Mouse (Mus musculus) forebrain, embryonic 10.5 days (tissue): Measurements from ENCODE around the gene Slc30a4. TPM values are rescaled to one million over a fixed set of nuclear protein-coding genes. Genes with fewer than 3 reads are reported as not detected.

ENCODE experiments used
- DNase-seq: peaks from one replicate; pipeline ENCODE4 v3.0.0-alpha.2; 2017; ENCODE audit warnings: low spot score; ENCODE audit errors: extremely low spot score
- H3K27ac ChIP-seq: fragments of 300-500 bp; sonication (generic); 2 replicates; pipeline ENCODE4 v1.5.1; 2016; ENCODE audit warnings: mild to moderate bottlenecking
- H3K27me3 ChIP-seq: fragments of 300-500 bp; sonication (generic); 2 replicates; pipeline ENCODE4 v1.6.1; 2016; ENCODE audit warnings: mild to moderate bottlenecking; ENCODE audit not compliant: poor library complexity, severe bottlenecking
- H3K36me3 ChIP-seq: fragments of 300-500 bp; sonication (generic); replicated peaks from 2 replicates; pipeline ENCODE4 v1.6.1; 2016; ENCODE audit warnings: mild to moderate bottlenecking, moderate library complexity
- H3K4me1 ChIP-seq: fragments of 300-500 bp; sonication (generic); 2 replicates; pipeline ENCODE4 v1.6.1; 2016
- H3K4me3 ChIP-seq: fragments of 300-500 bp; sonication (generic); 2 replicates; pipeline ENCODE4 v1.5.1; 2016; ENCODE audit warnings: mild to moderate bottlenecking, moderate library complexity
- H3K9me3 ChIP-seq: fragments of 300-500 bp; sonication (generic); 2 replicates; pipeline ENCODE4 v1.6.1; 2016; ENCODE audit warnings: mild to moderate bottlenecking, moderate library complexity
- WGBS: fragments of 180-500 bp; shearing (Covaris S2); methylation state at CpG from one replicate; pipeline ENCODE4 v1.1.7; 2016; 5-methylcytosine and 5-hydroxymethylcytosine counted together
- polyA plus RNA-seq: library from polyadenylated mRNA; unstranded; fragments of >200 nt; fragmentation: Nextera tagmentation; extraction: Ambion mirVana; gene quantifications from 2 replicates; pipeline ENCODE4 v1.2.1, GENCODE M21; 2016

Slc30a4 gene
- polyA plus RNA-seq, 1 experiment from 2014 or later, result 4.1 TPM

DNA sequence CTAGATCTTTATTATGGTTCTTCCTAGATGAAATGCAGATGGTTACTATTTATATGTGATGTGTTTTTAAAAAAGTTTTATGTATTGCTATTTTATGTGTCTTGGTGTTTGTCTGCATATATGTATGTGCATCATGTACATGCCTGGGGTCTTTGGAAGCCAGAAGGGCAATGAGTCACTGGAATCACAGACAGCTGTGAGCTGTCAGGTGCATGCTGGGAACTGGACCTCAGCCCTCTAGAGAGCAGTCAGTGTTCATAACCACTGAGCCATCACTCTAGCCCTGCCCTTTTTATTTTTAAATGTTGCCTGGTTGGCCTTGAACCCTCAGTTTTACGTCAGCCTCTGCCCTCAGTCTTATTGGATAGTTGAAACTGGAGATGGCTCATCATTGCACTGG, 6.7 kb upstream of the Slc30a4 start:
- Histone ChIP-seq H3K9me3 (no peaks in the 10 kb centered on the region), H3K4me3 (no peak overlapping the region), H3K4me1 (no peaks in the 10 kb centered on the region), H3K27me3 (peaks cover 14% of the 10 kb centered on the region), H3K27ac (no peak overlapping the region), H3K36me3 (no peaks in the 10 kb centered on the region)
- WGBS, result 88% methylated on average over 1 of the region's 1 CpGs
- no peak for DNase-seq

DNA sequence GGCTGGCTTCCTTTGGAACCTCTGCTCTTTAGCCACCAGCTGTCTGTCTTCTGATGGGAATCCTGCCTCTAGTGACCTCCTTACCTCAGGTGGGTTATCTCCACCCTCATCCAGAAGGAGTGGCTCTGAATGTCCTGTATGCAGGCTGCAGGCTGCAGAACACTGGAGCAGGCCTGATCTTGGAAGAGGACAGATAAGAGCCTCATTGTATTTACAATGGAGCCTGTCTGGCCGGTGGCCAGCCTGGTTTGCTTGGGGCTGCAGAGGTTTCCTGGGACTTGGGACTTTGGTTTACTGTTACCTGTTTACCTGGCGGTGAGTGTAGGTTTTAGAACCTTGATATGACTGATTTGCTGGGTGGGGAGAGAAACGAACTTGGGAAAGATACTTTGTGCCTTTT, 5.6 kb upstream of the Slc30a4 start:
- Histone ChIP-seq H3K4me1 (no peaks in the 10 kb centered on the region), H3K27ac (no peak overlapping the region), H3K36me3 (no peaks in the 10 kb centered on the region), H3K4me3 (no peak overlapping the region), H3K27me3 (peaks cover 25% of the 10 kb centered on the region), H3K9me3 (no peaks in the 10 kb centered on the region)
- 69% methylated on average over 3 of the region's 3 CpGs for WGBS
- DNase-seq, result no peak

DNA sequence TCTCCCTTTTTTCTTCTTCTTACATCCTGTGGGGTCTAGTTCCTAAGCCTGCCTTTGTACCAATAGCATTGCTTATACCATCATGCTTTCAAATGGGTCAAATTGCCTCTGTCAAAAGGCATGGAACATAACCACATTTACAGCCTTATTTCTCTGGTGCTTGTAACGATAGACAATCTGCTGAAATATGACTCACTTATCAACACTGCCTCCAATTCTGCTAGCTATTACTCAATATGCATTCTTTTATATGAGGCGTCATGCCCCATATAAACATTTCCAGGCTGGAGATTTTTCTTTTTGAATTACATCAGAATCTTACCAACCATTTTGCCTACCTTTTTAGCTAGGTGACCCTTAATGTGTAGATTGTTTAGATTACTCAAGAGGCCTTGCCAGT, 2.1 kb upstream of the Slc30a4 start:
- Histone ChIP-seq H3K36me3 (no peaks in the 10 kb centered on the region), H3K27ac (no peak overlapping the region), H3K9me3 (no peaks in the 10 kb centered on the region), H3K27me3 (peaks cover 42% of the 10 kb centered on the region), H3K4me1 (peaks cover 19% of the 10 kb centered on the region), H3K4me3 (no peak overlapping the region)
- no peak for DNase-seq
- 86% methylated on average over 2 of the region's 2 CpGs for WGBS

DNA sequence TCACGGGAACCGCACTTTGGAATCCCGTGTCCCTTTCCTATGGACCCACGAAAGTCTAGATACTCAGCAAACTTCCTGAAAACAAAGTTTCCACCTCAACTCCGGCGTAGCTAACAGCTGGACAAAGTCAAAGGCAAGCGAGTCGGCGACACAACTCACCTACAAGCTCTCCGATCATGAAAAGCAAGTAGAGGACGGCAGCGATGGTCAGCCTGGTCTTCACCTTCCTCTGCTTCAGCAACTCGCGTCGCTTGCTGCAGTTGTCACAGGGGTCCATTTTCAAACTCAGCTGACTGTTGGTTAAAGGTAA, 637 bp downstream of the Slc30a4 start:
- Histone ChIP-seq H3K27me3 (peaks cover 44% of the 10 kb centered on the region), H3K4me3 (peak overlapping the region; percentile 78), H3K9me3 (no peaks in the 10 kb centered on the region), H3K27ac (peak overlapping the region; percentile 88), H3K4me1 (peaks cover 19% of the 10 kb centered on the region), H3K36me3 (no peaks in the 10 kb centered on the region)
- DNase-seq, result no peak
- under 1% methylated on average over 15 of the region's 15 CpGs for WGBS

DNA sequence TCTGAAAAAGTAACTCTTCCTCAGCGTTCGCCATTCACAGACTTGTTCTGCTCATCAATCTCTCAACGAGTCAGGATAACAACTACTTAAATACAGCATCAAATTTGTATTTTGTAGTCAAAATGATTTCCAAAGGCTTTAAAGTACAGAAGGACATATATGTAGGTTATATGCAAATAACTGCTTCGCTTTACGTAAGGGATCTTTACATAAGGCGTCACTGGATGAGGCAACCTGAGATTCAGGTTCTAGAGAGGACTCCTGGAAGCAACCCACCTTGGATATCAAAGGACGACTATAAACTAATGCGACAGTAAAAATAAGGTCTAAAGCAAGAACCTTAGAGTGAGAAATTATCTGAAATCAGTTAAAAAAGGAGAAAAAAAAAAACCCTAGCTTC, 1.5 kb downstream of the Slc30a4 start:
- peaks cover 19% of the 10 kb centered on the region for H3K4me1 ChIP-seq
- H3K27ac ChIP-seq, result no peak overlapping the region
- peak overlapping the region; percentile 78; the same call in 1 of the 2 replicates for H3K4me3 ChIP-seq
- WGBS, result 73% methylated on average over 8 of the region's 8 CpGs
- DNase-seq, result no peak
- H3K27me3 ChIP-seq, result peaks cover 38% of the 10 kb centered on the region
- H3K36me3 ChIP-seq, result no peaks in the 10 kb centered on the region
- no peaks in the 10 kb centered on the region for H3K9me3 ChIP-seq

DNA sequence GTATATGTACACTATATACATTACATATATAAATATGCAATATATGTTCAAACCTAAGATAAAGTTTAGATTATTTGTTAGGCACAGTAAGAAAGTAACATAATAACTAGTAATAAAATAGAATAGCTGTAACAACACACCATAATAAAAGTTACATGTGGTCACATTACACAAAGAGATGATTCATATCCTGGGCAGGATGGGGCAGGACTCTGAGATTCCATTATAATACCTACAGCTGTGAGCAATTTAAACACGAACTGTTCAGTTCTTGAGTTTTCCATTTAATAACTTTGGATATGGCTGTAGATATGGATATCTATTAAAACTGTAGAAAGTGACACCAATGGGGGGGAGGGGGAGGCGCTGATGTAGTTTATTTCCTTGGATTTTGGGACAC, 4.9 kb downstream of the Slc30a4 start:
- Histone ChIP-seq H3K4me1 (peaks cover 19% of the 10 kb centered on the region), H3K27ac (no peak overlapping the region), H3K36me3 (no peaks in the 10 kb centered on the region), H3K27me3 (peaks cover 19% of the 10 kb centered on the region), H3K4me3 (no peak overlapping the region), H3K9me3 (no peaks in the 10 kb centered on the region)
- DNase-seq, result no peak
- WGBS, result 87% methylated on average over 2 of the region's 2 CpGs

DNA sequence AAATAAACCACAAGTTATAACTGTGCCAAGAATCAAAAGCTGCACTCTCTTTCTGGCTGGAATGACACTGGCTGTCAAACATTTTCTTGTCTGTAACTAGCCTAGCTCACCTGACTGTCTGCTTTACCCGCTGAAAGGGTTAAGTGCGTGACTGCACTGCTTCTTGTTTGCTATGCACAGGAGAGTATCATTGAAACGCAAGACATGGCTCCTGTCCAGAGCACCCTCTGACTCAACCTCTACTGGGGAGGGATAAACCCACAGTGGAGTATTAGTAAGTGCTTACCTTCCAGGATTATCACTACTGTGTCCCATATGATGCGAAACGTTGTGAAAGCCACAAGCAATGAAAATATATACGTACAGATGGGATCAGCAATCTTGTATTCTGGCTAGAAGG, 15.8 kb downstream of the Slc30a4 start:
- no peaks in the 10 kb centered on the region for H3K4me1 ChIP-seq
- WGBS, result 80% methylated on average over 6 of the region's 6 CpGs
- no peak for DNase-seq
- peaks cover 6% of the 10 kb centered on the region for H3K9me3 ChIP-seq
- no peak overlapping the region for H3K4me3 ChIP-seq
- H3K36me3 ChIP-seq, result no peaks in the 10 kb centered on the region
- no peak overlapping the region for H3K27ac ChIP-seq
- no peaks in the 10 kb centered on the region for H3K27me3 ChIP-seq

DNA sequence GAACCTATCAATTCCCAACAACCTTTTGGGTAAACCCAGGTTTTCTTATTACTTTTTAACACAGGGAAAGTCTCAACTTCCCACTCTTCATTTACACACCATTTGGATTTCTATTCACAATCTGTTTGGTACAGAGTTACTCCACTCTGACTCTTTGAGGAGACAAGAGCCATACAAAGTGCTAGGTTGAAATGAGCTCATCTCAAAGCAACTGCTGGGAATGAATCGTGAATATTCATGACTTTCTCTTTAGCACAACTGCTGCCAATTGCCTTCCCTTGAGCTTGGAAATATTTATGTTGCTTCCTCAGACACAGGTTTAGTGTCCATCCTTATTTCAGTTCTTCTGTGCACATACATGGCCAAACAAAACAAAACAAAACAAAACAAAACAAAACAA, 18.8 kb downstream of the Slc30a4 start:
- 85% methylated on average over 1 of the region's 1 CpGs for WGBS

DNA sequence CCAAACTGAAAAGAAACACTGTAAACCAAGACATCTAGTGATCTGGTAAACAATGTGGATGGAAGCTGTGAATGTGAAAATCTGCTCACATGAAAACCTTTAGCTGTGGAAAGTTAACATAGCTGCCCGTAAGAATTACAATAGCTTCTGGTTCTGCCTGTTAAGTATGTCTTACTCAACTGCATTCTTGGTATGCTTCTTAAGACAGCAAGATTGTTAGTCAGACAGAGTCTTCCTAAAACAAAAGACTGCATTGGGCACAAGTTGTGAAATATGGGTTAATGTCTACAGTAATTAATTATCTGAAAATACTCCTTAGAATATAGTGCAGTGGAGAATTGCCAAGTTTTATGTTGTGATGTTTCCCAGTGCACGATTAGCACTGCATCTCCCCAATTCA, 19.9 kb downstream of the Slc30a4 start:
- 87% methylated on average over 2 of the region's 2 CpGs for WGBS
- Histone ChIP-seq H3K27me3 (no peaks in the 10 kb centered on the region), H3K27ac (no peak overlapping the region), H3K9me3 (peaks cover 13% of the 10 kb centered on the region), H3K36me3 (no peaks in the 10 kb centered on the region), H3K4me1 (no peaks in the 10 kb centered on the region), H3K4me3 (no peak overlapping the region)
- DNase-seq, result no peak

More for the DNA sequence above, 18.8 kb downstream of the Slc30a4 start:
- Histone ChIP-seq H3K27ac (no peak overlapping the region), H3K9me3 (peaks cover 13% of the 10 kb centered on the region), H3K4me1 (no peaks in the 10 kb centered on the region), H3K27me3 (no peaks in the 10 kb centered on the region), H3K4me3 (no peak overlapping the region), H3K36me3 (no peaks in the 10 kb centered on the region)
- DNase-seq, result no peak

DNA sequence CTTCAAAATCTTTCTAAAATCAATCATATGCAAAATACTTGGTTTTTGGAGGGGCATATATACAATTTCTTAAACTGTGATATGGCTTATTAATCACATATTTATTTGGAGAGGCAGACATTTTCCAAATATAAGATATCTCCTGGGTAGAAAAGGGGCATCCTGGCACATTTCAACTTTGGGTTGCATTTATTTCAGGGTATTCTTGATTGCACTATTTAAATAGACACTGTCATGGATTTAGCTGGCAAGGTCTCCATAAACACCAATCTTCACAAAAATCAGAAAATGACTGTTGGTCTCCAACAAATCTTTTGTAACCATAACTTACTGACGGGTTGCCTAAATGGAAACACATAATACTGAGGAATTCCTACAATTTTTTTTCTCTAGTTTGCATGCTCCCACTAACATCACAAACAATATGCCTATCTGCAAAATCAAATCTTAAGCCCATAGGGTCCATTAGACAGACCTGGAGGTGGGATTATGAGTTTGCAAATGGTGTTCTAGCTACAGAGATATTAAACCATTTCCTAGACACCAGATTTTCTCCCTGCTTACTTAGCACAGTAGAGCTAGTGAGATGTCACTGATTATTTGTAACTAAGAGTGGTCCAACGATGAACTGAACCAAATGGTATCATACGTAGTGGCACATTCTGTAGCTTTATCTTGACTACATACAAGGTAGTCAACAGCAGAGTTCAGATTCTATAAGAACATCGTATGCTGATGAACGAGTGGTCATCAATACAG, 20.9 kb downstream of the Slc30a4 start:
- Histone ChIP-seq H3K27me3 (no peaks in the 10 kb centered on the region), H3K9me3 (peaks cover 13% of the 10 kb centered on the region), H3K4me3 (no peak overlapping the region), H3K4me1 (no peaks in the 10 kb centered on the region), H3K27ac (no peak overlapping the region), H3K36me3 (no peaks in the 10 kb centered on the region)
- WGBS, result 88% methylated on average over 5 of the region's 5 CpGs
- no peak for DNase-seq

DNA sequence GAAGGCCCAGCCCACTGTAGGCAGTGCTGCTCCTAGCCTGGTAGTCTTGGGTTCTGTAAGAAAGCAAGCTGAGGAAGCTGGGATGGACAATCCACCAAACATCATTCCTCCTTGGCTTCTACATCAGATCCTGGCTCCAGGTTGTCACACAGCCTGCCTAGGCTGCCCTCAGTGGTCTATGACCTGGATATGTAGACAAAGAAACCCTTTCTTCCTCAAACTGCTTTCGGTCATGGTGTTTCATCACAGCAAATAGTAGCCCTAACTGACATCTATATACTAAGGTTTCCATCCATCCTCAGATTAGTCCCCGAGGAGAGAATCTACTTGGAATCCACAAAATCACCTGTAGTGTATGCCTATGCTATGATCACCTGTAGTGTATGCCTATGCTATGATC, 27.3 kb downstream of the Slc30a4 start:
- no peak overlapping the region for H3K4me3 ChIP-seq
- DNase-seq, result no peak
- H3K27me3 ChIP-seq, result no peaks in the 10 kb centered on the region
- no peaks in the 10 kb centered on the region for H3K9me3 ChIP-seq
- H3K36me3 ChIP-seq, result no peaks in the 10 kb centered on the region
- WGBS, result 92% methylated on average over 2 of the region's 2 CpGs
- H3K27ac ChIP-seq, result no peak overlapping the region
- H3K4me1 ChIP-seq, result no peaks in the 10 kb centered on the region

DNA sequence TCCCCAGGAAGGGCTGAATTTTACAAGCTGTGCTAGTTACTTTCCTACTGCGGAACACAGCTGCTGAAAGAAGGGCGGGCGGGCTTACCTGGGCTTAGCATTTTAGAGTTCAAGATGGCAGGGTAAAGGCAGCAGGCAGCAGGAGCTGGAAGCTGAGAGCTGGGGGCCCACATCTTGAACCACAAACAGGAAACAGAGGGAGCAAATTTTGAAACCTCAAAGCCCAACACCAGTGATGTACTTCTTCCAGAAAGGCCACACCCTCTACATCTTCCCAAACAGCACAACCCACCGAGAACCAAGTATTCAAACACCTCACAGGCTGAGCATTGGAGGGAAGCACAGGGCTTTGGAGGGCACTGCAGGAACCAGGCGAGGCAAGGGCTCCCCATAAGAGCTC, 29.6 kb downstream of the Slc30a4 start:
- H3K36me3 ChIP-seq, result no peaks in the 10 kb centered on the region
- no peaks in the 10 kb centered on the region for H3K27me3 ChIP-seq
- no peaks in the 10 kb centered on the region for H3K4me1 ChIP-seq
- WGBS, result 77% methylated on average over 5 of the region's 5 CpGs
- no peak for DNase-seq
- no peak overlapping the region for H3K27ac ChIP-seq
- H3K9me3 ChIP-seq, result no peaks in the 10 kb centered on the region
- no peak overlapping the region for H3K4me3 ChIP-seq

DNA sequence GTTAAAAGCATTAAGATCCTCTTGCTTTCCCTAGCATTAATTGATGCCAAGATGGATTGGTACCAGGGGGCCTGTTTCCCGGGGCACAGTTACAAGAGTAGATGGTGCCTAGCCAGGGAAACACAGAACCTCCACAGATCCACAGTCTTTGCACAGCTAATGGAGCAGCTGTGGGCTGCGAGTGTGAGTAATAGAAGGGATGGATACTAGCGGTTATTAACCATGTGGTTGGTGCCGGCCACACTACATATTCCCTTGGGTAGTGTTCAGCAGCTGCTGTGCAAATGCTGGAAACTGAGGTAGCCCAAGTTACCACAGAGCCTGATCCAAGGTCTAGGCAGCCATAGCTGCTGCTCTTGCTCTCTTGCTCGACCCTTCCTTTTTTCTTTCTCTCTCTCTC, 30.7 kb downstream of the Slc30a4 start:
- 88% methylated on average over 5 of the region's 5 CpGs for WGBS
- no peak for DNase-seq
- no peak overlapping the region for H3K4me3 ChIP-seq

DNA sequence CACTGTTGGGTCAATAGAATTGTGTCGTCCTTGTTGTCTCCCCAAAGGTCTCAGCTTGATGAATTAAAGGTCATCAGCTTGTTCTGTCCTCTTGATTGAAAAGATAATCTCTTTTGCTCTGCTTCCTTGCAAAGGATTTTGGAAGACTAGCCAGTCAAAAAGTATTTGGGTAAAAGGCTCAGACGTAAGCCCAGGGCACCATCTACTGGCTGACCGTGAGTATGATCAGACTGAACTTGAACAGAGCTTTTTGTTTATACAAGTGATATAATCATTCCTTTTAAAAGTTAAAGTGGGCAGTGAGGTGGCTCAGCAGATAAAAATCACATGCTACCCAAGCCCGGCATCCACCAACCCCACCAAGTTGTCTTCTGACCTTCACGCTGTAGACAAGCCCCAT, 34.6 kb downstream of the Slc30a4 start:
- WGBS, result 60% methylated on average over 5 of the region's 5 CpGs
- Histone ChIP-seq H3K4me3 (no peak overlapping the region), H3K27me3 (no peaks in the 10 kb centered on the region), H3K9me3 (no peaks in the 10 kb centered on the region), H3K27ac (no peak overlapping the region), H3K4me1 (no peaks in the 10 kb centered on the region), H3K36me3 (no peaks in the 10 kb centered on the region)
- no peak for DNase-seq

More for the DNA sequence above, 30.7 kb downstream of the Slc30a4 start:
- no peaks in the 10 kb centered on the region for H3K4me1 ChIP-seq
- H3K27me3 ChIP-seq, result no peaks in the 10 kb centered on the region
- H3K36me3 ChIP-seq, result no peaks in the 10 kb centered on the region
- no peaks in the 10 kb centered on the region for H3K9me3 ChIP-seq
- H3K27ac ChIP-seq, result no peak overlapping the region
